Mouse (Mus musculus) cerebellum, postnatal 4 days (tissue): ENCODE results near the gene Rhpn2.
A peak's percentile ranks its signal among the peaks of the same experiment; 100 is the strongest.

ENCODE experiments used
- DNase-seq, 2 experiments: peaks; one replicate each; pipeline ENCODE4 v3.0.0; 2022; ENCODE audit warnings: low spot score in 2 of 2, mixed read lengths in 1 of 2

Gene Rhpn2

DNA sequence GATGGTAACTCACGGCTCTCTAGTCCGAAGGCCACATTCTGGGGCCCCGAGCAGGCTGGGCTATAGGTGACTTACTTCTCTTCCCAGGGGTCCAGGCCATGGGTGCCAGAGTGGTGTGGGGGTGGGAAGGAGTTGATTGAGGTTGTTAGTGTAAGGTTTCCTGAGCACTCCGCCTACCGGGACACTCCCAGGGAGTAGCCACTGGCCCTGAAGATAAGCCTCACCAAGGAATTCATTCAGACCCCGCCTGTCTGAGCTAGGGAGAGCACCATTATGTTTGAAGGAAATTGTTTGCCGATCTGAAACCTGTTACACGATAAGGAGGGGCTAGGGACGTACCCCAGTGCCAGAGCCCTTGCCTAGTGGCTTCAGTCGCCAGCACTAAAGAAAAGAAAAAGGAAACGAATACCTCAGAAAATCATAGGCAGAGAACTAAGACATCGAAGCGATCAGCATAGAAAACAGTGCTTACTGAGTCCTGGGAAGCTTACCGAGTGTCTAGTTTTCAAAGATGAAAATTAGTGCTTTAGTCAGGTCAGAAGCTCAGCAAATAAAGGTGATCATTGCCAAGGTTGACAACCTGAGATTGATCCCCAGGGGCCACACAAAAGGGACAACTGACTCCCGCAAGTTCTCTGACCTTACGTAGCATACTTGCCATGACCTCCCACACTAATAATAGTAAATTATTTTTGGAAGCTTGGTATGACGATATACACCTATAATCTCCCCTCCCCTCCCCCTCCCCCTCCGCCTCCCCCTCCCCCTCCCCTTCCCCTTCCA, 14.1 kb downstream of the Rhpn2 start:
- DNase-seq, result no peak

DNA sequence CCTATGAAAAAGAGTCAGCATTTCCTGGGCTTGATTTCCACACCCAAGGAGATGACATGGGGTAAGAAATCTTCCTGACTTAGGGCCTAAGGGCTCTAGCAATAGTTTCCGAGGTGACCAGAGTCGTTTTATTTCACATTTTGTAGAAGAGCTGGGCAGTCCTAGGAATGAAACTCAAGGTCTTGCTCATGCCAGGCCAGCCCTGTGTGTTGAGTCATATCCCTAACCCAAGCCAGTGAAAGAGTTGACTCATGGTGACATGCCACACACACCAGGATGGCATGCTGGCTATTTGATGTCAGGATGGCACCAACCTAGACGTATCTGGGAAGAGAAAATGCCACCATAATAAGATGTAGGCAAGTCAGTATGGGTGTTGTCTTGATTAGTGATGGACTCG, 15.1 kb downstream of the Rhpn2 start:
- no peak for DNase-seq

DNA sequence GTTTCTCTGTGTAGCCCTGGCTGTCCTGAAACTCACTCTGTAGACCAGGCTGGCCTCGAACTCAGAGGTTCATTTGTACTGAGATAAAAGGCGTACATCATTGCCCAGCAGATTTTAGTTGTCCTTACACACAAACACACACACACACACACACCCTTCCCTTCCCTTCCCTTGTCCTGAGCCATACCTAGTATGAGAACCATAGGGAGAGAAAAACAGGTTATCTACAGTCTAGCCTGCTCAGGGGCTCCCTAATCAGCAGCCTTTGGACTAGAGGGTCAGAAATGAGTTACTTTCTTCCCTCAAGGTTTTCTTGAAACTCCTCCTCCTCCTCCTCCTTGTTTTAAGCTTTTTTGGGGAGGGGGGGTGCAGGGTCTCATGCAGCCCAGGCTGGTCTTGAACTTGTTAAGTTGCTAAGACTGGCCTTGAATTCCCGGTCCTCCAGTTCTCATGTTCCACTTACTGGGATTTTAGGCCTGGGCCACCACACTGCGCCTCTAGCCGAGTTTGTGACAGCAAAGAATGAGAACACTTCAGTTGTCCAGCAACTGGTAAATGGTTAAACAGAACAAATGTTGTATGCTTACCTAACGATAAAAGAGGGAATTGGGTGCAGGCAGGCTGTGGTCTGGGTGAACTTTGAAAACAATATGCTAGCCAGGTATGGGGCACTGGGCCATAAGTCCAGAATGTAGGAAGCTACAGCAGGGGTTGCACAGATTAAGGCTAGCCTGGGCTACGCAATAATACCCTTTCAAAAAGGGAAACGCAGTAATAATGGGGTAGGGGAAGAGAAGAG, 16.1 kb downstream of the Rhpn2 start:
- no peak for DNase-seq

DNA sequence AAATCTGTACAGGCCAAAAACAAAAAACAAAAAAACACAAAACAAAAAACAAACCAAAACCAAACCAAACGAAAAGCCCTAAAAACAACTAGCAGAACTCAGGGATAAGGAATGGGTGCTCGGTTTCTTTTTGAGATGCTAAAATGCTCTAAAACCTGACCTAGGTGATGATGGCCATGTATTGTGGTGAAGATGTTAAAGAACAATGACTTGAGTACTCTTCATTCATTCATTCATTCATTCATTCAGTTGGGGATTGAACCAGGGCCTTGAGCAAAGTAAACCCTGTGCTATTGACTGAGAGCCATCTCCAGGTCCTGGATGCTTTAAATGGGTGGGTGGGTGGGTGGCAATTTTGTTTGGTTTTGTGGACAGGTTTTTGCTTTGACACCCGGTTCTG, 17.2 kb downstream of the Rhpn2 start:
- no peak for DNase-seq

DNA sequence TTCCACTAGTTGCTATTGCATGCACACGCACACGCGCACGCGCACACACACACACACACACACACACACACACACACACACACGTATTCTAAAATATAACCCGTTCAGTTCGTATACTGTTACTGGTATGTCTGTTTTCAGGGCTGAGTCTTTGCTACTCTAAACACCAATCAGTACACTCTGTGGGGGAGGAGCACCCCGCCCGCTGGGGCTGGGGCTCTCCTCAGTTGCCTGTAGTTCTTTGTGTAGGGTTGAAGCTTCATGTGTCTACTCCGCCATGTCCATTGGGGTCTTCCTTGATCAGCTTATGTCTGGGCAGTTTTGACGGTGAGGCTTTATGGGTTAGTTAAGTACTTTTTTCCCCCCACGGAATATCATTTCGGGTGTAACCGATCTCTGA, 19.3 kb downstream of the Rhpn2 start:
- DNase-seq, result no peak

DNA sequence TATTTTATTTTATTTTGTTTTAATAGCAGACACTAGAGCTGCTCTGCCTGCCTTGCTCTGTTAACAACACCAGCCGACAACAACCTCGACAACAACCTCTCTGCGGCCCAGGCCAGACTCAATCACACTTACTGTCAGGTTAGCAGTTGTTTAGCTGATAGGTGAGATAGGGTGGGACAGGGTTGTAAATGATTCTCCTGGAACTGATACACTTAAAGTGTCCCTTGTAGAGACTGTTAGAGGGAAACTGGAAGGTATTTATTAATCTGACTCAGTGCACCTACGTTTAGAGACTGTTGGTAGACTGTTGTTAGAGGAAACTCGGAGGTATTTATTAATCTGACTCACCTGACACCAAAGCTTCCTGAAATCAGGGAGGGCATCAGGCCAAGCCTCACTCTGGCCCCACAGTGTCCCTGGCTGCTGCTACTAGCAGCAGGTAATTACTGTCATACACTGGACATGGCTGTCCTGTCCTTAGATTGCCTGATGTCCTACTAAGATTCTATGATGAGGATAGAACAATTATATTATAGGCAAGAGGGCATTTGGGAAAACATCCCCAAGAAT, 21.4 kb downstream of the Rhpn2 start:
- no peak for DNase-seq

DNA sequence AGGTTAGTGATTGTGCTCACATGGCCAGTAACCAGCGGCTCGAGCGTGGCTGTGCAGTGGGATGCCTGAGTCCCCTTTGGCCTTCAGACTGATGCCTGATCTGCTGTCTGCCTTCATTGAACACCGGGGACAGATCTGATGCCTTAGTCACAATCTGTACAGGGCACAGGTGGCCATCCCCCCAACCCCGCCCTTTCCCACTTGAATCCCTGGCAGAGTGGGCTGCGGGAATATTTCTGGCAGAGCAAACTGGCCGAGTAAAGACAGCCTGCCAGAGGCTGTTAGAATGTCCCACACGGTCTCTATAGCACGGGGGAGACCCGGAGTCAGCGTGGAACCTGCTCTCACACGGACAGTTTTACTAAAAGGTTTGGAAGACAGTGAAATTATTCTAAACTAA, 23.7 kb downstream of the Rhpn2 start:
- no peak for DNase-seq

DNA sequence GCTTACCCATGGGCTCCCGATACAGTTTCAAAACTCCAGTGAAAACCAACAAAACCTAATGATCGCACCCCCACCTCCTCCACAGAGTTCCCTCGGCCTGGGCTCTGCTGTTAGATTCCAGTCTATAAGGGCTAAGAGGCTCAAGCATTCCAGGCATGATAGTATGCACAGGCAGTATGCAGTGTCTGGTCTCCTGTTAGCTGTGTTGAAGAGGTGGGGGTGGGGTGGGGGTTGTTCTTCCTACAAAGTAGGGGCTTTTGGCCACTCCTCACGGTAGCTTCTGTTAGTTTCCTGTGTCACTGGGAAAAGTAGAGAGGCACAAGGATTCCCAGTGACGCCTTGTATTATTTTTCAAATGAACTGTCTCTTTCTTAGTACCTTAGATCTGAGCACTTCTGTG, 28.3 kb downstream of the Rhpn2 start:
- DNase-seq, result no peak

DNA sequence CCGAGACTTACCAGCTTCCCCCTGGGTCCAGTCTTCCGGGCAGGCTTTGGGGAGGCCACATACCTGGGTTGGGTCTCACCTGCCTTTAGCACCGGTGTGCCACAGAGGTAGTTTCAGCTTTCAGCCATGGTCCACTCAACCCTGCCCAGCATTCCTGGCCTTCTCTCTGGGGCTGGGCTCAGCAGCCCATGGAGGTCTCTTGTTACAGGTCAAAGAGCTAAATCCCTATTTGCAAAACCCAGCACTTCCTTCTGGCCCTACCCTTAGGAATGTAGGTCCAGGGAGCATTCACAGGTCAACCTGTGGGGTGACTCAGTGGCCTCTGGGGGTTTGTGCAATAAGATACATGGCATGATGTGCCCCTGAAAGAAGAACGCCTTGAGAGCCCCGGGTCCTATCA, 28.9 kb downstream of the Rhpn2 start:
- no peak for DNase-seq

DNA sequence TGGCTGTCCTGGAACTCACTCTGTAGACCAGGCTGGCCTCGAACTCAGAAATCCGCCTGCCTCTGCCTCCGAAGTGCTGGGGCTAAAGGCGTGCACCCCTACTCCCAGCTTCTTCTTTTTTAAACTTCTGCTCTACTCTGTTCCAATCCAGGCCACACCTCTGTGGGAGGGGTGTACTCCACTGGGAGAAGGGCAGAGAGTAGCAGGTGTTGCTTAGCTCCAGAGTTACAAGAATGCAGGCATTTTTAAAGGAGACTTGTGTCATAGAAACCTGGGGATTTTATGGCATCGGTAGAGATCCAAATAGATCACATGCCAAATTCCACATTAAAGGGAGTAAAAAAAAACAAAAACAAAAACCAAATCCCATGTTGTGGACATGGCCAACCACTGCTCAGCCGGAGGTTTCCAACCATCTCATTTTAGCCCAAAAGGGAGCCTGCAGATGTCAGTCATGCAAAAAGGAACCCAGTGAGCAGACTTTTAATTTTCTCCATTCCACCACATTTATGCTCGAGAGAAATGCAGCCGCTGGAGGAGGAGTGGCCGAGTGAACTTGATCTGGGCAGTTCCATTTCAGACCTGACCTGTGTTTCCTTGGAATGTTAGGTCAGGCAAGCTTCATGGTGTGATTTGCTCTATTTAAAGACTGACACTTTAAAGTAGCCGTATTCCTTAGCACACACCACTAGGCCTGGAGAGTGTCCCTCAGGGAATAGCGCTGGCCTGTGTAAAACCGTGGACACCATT, 31.4 kb downstream of the Rhpn2 start:
- no peak for DNase-seq

DNA sequence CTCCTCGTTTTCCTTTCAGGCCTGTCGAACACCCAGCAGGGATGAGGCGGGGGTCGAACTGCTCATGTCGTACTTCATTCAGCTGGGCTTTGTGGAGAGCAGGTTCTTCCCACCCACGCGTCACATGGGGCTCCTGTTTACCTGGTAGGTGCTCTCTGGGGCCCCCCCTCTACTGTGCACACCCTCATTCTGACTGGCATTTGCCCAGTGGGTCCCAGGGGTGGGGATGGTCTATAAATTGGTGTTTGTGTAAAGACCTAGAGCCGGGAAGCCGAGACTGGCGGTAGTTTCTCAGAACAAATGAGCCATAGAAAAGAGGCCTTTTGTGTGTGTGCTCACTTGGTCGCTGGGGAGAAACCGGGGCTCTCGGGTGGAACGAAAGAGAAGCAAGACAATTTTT, 37.1 kb downstream of the Rhpn2 start:
- no peak for DNase-seq

DNA sequence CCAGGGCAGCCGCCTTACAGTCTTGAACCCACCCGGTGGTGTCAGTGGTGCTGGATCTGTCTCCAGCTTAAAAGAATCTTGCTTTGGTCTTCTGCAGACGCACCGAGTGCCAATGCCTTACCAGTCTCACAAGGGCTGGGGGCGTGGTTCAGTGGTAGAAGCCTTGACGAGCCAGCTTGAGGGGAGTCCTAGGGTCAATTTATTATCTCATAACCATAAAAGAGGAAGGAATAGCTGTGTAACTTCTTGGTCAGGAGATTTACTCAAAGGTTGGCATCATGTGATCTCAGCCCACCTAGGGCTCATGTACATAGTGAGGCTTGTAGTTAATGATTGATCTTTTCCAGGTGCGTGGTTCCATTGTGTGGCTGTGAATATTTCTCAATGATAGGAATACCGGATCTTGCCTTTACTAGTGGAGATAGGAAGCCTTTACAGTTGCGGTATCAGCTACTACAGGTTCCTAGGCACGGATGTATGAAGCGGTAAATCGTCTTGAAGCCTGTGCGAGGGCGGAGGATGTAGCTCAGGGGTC, 38.6 kb downstream of the Rhpn2 start:
- DNase-seq, result no peak

DNA sequence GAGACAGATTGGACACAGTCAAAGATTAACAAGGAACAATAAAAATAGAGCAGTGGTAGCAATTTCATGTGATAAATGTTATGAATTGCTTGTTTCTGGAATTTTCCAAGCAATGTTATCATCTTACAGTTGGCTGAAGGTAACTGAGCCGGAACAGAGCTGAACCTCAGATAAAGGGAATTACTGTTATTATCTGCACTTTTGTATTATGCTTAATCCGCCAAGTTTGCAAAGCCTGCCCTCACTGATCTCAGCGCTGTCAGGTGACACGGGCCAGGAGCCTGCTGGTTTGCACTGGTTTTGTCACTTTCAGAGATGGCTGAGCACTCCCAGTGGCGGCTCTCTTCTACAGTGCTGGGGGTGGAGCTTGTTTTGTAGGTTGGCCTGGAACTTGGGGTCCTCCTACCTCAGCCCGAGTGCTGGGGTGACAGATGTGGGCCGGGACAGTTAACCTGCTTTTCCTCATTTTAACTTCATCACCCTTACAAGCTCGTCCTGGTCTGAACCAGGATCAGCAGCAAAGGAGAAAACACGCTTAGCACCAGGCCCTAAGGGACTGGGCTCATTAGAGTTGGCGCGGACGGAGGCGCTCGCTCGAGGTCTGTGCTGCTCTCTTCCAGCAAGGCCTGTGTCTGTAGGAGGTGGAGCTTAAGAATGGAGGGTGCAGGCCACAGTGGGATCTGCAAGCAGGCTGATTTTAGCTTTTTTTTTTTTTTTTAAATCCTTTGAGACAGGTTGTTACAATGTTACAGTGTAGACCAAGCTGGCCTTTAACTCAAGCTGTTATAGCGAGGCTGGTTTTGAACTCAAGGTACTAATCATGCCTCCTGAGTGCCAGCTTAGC, 39.4 kb downstream of the Rhpn2 start:
- no peak for DNase-seq

DNA sequence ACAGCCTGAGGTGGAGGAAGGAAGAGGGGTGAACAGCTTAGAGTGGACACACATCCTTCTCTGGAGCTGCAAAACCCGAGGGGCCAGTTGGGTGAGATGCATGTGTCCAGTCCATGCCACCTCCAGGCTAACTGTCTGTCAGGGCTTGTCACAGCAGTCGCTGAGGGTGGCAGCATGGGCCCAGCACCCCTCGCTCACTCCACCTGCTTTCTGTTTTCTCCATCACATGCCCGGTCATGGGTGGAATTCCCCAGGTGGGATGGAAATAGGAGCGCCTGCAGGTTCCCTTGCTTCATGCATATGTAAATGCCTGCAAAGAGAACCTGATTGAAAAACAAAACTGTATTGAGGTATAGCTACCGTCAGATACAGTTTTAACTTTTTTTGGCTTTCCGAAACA, 40.3 kb downstream of the Rhpn2 start:
- DNase-seq, result no peak

DNA sequence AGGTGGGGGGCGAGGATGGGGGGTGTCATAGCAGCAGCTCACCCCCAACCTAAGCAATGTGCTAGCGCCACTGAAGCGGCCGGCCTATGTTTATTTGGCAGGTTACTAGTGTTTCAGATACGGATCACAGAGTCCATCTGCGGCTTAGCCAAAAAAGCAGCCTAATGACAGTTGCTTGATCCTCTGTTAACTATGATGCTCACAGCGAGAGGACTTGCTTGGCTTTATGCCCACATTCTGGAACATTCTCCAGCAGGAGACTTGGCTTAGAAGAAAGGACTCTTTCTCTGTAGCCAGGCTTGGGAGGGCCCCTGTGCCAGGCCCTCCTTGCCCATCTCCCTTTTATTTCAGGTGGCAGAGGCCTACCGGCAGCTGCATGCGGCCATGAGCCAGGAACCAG, 42.7 kb downstream of the Rhpn2 start:
- peak in 1 of 2 experiments; percentile 60 for DNase-seq

DNA sequence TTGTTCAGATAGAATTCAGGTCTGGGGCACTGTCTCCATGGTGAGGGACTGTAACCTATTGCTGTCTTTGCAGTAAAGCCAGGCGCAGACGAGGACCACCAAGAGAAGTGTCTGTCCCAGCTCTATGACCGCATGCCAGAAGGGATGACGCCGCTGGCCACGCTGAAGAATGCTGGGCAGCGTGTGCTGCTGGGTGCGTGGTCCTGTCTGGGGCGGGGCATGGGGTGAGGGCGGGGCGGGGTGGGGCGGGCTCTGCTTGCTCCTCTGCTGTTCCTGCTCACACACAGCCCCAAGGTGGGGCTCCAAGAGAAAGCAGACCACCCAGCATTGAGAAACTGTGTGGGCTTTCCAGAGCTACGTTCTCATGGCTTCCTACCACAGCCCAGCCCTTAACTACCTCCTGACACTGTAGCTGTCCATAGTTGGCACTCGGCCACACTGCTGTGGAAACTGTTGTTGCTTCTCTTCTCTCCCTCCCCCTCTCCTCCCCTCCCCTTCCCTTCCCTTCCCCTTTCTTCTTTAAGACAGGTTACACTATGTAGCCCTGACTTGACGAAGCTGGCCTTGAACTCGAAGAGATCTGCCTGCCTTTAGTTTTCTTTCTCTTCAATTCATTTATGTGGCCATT, 45.6 kb downstream of the Rhpn2 start:
- no peak for DNase-seq

DNA sequence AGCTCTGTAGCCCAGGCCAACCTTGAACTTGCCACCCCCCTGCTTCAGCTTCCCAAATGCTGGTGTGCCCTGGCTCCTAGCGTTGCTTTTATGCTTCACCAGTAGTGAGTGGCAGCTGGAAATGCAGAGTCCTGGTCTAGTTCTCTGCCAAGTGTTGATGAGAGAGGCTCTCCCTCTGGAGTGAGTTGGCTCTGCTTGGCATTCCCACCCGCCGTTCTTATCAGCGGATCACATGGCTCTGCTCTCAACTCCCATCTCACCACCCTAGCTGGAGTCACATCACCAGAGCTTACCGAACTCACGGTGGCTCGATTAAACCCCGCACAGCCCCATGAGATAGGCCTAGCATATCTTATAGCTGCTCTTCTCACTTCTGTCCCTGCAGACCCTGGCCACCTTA, 46.4 kb downstream of the Rhpn2 start:
- no peak for DNase-seq

DNA sequence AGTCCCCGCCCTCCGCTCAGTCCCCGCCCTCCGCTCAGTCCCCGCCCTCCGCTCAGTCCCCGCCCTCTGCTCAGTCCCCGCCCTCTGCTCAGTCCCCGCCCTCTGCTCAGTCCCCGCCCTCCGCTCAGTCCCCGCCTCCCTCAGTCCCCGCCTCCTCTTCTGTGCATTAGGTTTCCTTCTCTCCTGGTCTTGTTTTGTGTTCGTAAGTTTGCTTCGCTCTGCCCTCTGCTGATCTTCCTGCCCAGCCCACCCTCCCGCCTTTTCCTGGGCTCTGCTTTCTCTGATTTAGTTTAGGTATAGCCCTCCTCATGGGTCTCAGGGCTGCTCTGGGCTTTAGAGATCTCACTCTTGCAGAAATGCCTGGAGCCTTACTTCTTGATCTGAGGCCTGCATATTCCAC, 47.9 kb downstream of the Rhpn2 start:
- no peak for DNase-seq

DNA sequence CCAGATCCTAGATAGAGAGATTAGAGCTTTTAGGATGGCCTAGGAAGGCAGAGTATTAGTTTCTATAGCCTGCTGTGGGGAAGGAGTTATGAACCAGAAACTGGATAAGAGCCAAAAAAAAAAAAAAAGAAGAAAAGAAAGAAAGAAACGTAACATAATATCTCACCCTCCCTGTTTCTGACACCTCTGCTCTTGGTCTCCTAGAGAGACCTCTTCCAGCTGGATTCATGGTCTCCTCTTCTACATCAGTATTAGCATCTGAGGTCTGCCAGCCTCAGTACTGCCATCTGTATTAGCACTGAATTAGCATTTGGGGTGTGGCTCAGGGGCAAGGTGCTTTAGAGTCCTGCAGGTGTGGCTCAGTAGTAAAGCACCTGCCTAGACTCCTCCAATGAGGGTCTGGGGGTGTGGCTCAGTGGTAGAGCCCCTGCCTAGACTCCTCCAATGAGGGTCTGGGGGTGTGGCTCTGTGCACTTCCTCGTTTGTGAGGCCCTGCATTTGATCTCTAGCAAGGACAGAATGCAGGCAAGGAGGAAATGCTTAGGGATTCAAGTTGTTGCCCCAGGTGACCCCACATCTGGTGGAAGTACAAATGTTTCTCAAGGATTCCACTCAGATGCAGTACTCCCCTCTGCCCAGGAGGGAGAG, 48.9 kb downstream of the Rhpn2 start:
- no peak for DNase-seq

DNA sequence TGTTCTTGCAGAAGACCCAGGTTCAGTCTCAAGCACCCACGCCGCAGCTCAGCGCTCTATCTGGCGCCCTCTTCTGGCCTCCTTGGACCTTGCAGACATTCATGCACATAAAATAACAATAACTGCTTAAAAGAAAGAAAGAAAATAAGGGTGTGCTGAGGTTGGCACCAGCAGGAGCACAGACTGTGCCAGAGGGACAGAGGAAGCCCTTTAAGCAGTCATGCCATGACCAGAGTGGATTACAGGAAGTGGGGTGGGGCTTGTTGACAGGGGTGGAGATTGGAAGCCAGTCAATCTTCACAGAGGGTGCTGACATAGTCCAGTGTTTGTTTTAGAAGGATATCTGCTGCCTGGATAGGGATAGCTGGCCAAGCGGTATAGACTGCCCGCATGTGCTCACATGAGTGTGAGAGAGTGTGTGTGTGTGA, 52.6 kb downstream of the Rhpn2 start:
- DNase-seq, result no peak
